Mouse (Mus musculus) kidney, adult 2 months (tissue): ENCODE data around the gene Mrpl1.

Experiments
- CTCF ChIP-seq: fragments of 200-500 bp; conservative IDR thresholded peaks from 2 replicates; pipeline ENCODE4 v1.5.1; 2011; ENCODE audit warnings: low read depth, mild to moderate bottlenecking, control low read depth, low read length, moderate library complexity, mixed read lengths; ENCODE audit not compliant: insufficient read depth, insufficient read length
- POLR2A ChIP-seq: fragments of 200-500 bp; IDR thresholded peaks from one replicate; pipeline ENCODE4 v1.6.1; 2011; ENCODE audit warnings: low read depth, low read length, control low read depth

DNA sequence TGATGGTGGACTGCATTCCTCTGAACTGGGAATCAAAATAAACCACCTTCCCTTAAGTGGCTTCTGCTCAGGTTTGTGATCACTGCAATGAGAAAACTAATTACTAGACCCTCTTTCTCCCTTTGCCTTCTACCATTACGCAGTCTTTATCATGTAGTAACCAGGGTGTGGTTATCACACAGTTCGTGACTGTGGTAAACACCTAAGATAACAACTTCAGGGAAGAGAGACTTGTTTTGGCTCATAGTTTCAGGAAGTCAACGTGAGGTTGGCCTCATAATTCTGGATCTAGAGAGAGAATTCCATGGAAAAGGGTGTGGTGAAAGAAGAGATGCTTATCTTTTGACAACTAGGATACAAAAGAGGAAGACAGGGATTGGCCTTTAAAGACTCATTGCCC, 9.0 kb upstream of the Mrpl1 start:
- TF ChIP-seq CTCF (no peak), POLR2A (no peak)
